Mouse (Mus musculus) small intestine, adult 2 months (tissue): Measurements from ENCODE around the gene Gm4792.

ENCODE experiments used
- CTCF ChIP-seq: fragments of 200-500 bp; IDR thresholded peaks from 2 replicates; pipeline ENCODE4 v1.5.1; 2012; ENCODE audit warnings: low read depth, mild to moderate bottlenecking, control low read depth, inconsistent platforms, low read length, moderate library complexity, mixed read lengths; ENCODE audit not compliant: insufficient replicate concordance, insufficient read length; ENCODE audit errors: extremely low read depth
- POLR2A ChIP-seq: fragments of 200-500 bp; IDR thresholded peaks from 2 replicates; pipeline ENCODE4 v1.6.1; 2012; ENCODE audit warnings: low read depth, mild to moderate bottlenecking, control low read depth, inconsistent platforms, low read length, moderate library complexity

DNA sequence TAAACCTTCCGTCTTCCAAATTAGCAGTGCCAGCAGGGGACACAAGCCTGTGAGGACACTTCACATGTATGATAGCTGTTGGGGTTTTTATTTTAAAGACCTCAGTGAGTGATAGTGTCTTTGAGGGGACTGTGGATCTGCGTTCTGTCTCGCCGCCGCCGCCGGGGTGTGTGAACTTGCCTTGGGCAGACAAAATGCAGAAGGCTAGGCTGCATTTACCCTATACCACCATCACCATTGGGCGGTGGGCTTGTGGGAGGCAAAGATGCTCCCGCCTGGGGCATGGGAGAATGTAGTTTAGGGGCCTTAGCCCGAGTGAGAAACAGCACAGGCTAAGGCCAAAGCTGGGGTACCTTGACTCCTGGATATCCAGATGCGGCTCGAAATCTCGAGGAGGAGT is 35.9 kb downstream of the Gm4792 start:
- TF ChIP-seq CTCF: no peak
- no peak for TF ChIP-seq POLR2A
